8 mouse cellular contexts compared by ENCODE assay signal in genomic region chr11:115899486-115900266, GRCm38 (mm10). TPM values are rescaled to one million over a fixed set of nuclear protein-coding genes. Genes with fewer than 3 reads are reported as not detected.
DNase-seq lines count a peak whose midpoint lies in the region; ATAC-seq and TF ChIP-seq lines count a peak whose summit lies in the region.

Gene Smim5 (plus strand): TSS chr11:115899966.

- peak within 1 kb of the TSS; percentile 85 for H3K27ac ChIP-seq in thymus, adult 2 months (ENCODE audit: control insufficient read depth, insufficient read depth, low read length)
- H3K27ac ChIP-seq in intestine, embryonic 14.5 days (ENCODE audit: low read depth), result no peak within 1 kb of the TSS
- H3K27ac ChIP-seq in liver, postnatal 0 days (ENCODE audit: low read depth), result peak within 1 kb of the TSS; percentile 95

- intact Hi-C loops in gastrocnemius, postnatal 14 days (cut with DNase I; ENCODE audit: low total_unique reads), result no loop called here

- TF ChIP-seq EP300 in liver, postnatal 0 days (IDR thresholded peaks at IDR 0.05; ENCODE audit: low read depth), result no peak

- no peaks in the 10 kb centered on the region for H3K27me3 ChIP-seq in thymus, adult 2 months (ENCODE audit: control insufficient read depth, insufficient read depth, low read length)
- no peaks in the 10 kb centered on the region for H3K27me3 ChIP-seq in intestine, embryonic 14.5 days (replicated peaks; ENCODE audit: control insufficient read depth, insufficient read depth, low read length)
- H3K27me3 ChIP-seq in liver, postnatal 0 days (ENCODE audit: insufficient read depth, low read length), result no peaks in the 10 kb centered on the region

- no peaks in the 10 kb centered on the region for H3K9me3 ChIP-seq in intestine, embryonic 14.5 days (ENCODE audit: control insufficient read depth, low read length)
- no peaks in the 10 kb centered on the region for H3K9me3 ChIP-seq in liver, postnatal 0 days (ENCODE audit: low read length)

- peak within 1 kb of the TSS; percentile 20 for H3K4me3 ChIP-seq in thymus, adult 2 months (ENCODE audit: control insufficient read depth, insufficient read depth, low read length)
- no peak within 1 kb of the TSS for H3K4me3 ChIP-seq in intestine, embryonic 14.5 days (ENCODE audit: low read depth, low read length)
- peak within 1 kb of the TSS; percentile 63 for H3K4me3 ChIP-seq in liver, postnatal 0 days (ENCODE audit: low read depth, low read length)

- TF ChIP-seq CTCF in thymus, adult 2 months (IDR thresholded peaks at IDR 0.05; ENCODE audit: borderline replicate concordance, control insufficient read depth, extremely low read depth, insufficient read depth, low read length, poor library complexity), result no peak
- peak; percentile 25; the same call in 1 of the 2 replicates for TF ChIP-seq CTCF in liver, postnatal 0 days (IDR thresholded peaks at IDR 0.05; ENCODE audit: low read depth)

- H3K4me1 ChIP-seq in thymus, adult 2 months (replicated peaks; ENCODE audit: control insufficient read depth, insufficient read depth, low read length), result peaks cover 74% of the 10 kb centered on the region
- H3K4me1 ChIP-seq in intestine, embryonic 14.5 days (replicated peaks; ENCODE audit: control insufficient read depth, insufficient read depth, low read length), result peaks cover 27% of the 10 kb centered on the region
- H3K4me1 ChIP-seq in liver, postnatal 0 days (ENCODE audit: insufficient read depth), result peaks cover 50% of the 10 kb centered on the region

- no peaks in the 10 kb centered on the region for H3K36me3 ChIP-seq in thymus, adult 2 months (ENCODE audit: control insufficient read depth, insufficient read depth, low read length)
- peaks cover 13% of the 10 kb centered on the region for H3K36me3 ChIP-seq in intestine, embryonic 14.5 days (ENCODE audit: control insufficient read depth, insufficient read depth, low read length)
- H3K36me3 ChIP-seq in liver, postnatal 0 days (replicated peaks; ENCODE audit: insufficient read depth, low read length), result peaks cover 14% of the 10 kb centered on the region

- peak; percentile 45 for DNase-seq in thymus, adult 2 months
- DNase-seq in thymus, adult 18-20 months, result no peak
- peak; percentile 65 for DNase-seq in gastrocnemius, postnatal 14 days
- DNase-seq in intestine, embryonic 14.5 days (ENCODE audit: low spot score), result peak; percentile 70
- DNase-seq in liver, postnatal 0 days, result peak; percentile 62
- DNase-seq in ovary, postnatal 36 days (ENCODE audit: low spot score), result peak; percentile 67
- no peak for DNase-seq in layer of hippocampus, adult 11-12 months (ENCODE audit: low spot score)

- H3K4me2 ChIP-seq in intestine, embryonic 14.5 days (ENCODE audit: low read length), result no peak within 1 kb of the TSS
- H3K4me2 ChIP-seq in liver, postnatal 0 days (ENCODE audit: low read depth, low read length), result peak within 1 kb of the TSS; percentile 77

- 9% methylated on average over 16 of the region's 16 CpGs for WGBS in thymus, adult 2 months
- WGBS in intestine, embryonic 14.5 days, result 31% methylated on average over 16 of the region's 16 CpGs
- 27% methylated on average over 16 of the region's 16 CpGs for WGBS in liver, postnatal 0 days (ENCODE audit: insufficient replicate concordance)

- ATAC-seq in intestine, embryonic 14.5 days (replicated peaks; ENCODE audit: low FRiP score, low TSS enrichment, low read depth), result peak; percentile 32
- peak; percentile 35 for ATAC-seq in liver, postnatal 0 days
- ATAC-seq in inflammation-experienced regulatory T-cells, adult 6 months, result no peak

- H3K9ac ChIP-seq in intestine, embryonic 14.5 days (ENCODE audit: low read length), result no peak within 1 kb of the TSS
- peak within 1 kb of the TSS; percentile 80 for H3K9ac ChIP-seq in liver, postnatal 0 days (replicated peaks)

- no peak for TF ChIP-seq POLR2A in thymus, adult 2 months (IDR thresholded peaks at IDR 0.05; ENCODE audit: control insufficient read depth, extremely low read depth, insufficient read depth, low read length, poor library complexity)

RNA-seq across cellular contexts. Expression of gene Smim5, which starts in this region (rescaled TPM):
- 8.4 and 9.5 TPM in 2 replicates for polyA plus RNA-seq in thymus, adult 2 months (2012; rRNA removed)
- total RNA-seq in gastrocnemius, postnatal 14 days (2021), result 1 to 10 TPM; 2.2 to 2.4 TPM
- polyA plus RNA-seq in intestine, embryonic 14.5 days (2014; fragmentation: Nextera tagmentation; extraction: Ambion mirVana), result 1.1 and 2.5 TPM in 2 replicates
- 16.8 and 21.5 TPM in 2 replicates for polyA plus RNA-seq in liver, postnatal 0 days (2015; fragmentation: Nextera tagmentation; extraction: Ambion mirVana)
- polyA plus RNA-seq in inflammation-experienced regulatory T-cells, adult 6 months (2017; shearing (Covaris generic)), result 1 to 10 TPM in 2 of 3 experiments, under 1 TPM in 1; 0.40 to 1.4 (median 1.1) TPM

Comparison
In these comparisons a context has a peak if more than half of its experiments do, and no peak if none do; other contexts are left out.
1. DNase-seq: peak in thymus, adult 2 months (single experiment), gastrocnemius, postnatal 14 days (single experiment), intestine, embryonic 14.5 days (single experiment), liver, postnatal 0 days (single experiment) and ovary, postnatal 36 days (single experiment); none in thymus, adult 18-20 months (0 of 2) and layer of hippocampus, adult 11-12 months (single experiment).